Mouse (Mus musculus): ENCODE data around the gene Ptp4a2. TPM values are rescaled to one million over a fixed set of nuclear protein-coding genes. Genes with fewer than 3 reads are reported as not detected.
A peak's percentile ranks its signal among the peaks of the same experiment; 100 is the strongest.
"Not testable (repeated sequence)": the region's sequence is repeated elsewhere in the genome, so short reads cannot be mapped to it uniquely, and the experiment has no call there.

Gene Ptp4a2
- polyA plus RNA-seq, 1 experiment, result 21.1 TPM

GRCm38 (mm10) chr4:129861400-129861799 is 50.4 kb downstream of the Ptp4a2 start:
- H3K27me3 ChIP-seq (ENCODE audit: control insufficient read depth, insufficient read depth, low read length), result no peaks in the 10 kb centered on the region
- 71% methylated on average over 8 of the region's 8 CpGs for whole genome bisulfite sequencing
- no peak overlapping the region for H3K27ac ChIP-seq (ENCODE audit: insufficient read depth, low read depth, low read length)
- no peak for TF ChIP-seq CTCF (IDR thresholded peaks at IDR 0.05; ENCODE audit: extremely low read depth, insufficient read length, insufficient replicate concordance, low read depth, low read length)
- no peak for TF ChIP-seq POLR2A (IDR thresholded peaks at IDR 0.05; ENCODE audit: low read depth, low read length)
- no peak overlapping the region for H3K4me3 ChIP-seq (ENCODE audit: low read depth, low read length)
- no peaks in the 10 kb centered on the region for H3K36me3 ChIP-seq (ENCODE audit: control insufficient read depth, insufficient read depth, low read length)
- H3K4me1 ChIP-seq (ENCODE audit: control insufficient read depth, insufficient read depth, insufficient read length, low read length), result no peaks in the 10 kb centered on the region

GRCm38 (mm10) chr4:129862357-129862756 is 51.3 kb downstream of the Ptp4a2 start:
- Histone ChIP-seq H3K36me3 (ENCODE audit: control insufficient read depth, insufficient read depth, low read length) (no peaks in the 10 kb centered on the region), H3K27ac (ENCODE audit: insufficient read depth, low read depth, low read length) (no peak overlapping the region), H3K4me3 (ENCODE audit: low read depth, low read length) (no peak overlapping the region), H3K4me1 (ENCODE audit: control insufficient read depth, insufficient read depth, insufficient read length, low read length) (no peaks in the 10 kb centered on the region), H3K27me3 (ENCODE audit: control insufficient read depth, insufficient read depth, low read length) (no peaks in the 10 kb centered on the region)
- no peak for TF ChIP-seq POLR2A (IDR thresholded peaks at IDR 0.05; ENCODE audit: low read depth, low read length)
- 32% methylated on average over 3 of the region's 3 CpGs for WGBS

DNA sequence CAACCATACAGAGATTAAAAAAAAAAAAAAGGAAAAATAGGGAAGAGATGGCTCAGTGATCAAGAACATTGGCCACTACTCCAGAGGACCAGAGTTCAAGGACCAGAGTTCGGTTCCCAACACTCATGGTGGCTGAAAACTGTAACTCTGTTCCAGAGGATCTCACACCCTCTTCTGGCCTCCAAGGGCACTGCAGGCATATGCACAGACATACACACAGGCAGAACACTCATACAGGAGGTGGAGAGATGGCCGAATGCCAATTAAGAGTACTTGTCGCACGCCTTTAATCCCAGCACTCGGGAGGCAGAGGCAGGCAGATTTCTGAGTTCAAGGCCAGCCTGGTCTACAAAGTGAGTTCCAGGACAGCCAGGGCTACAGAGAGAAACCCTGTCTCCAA is 55.2 kb downstream of the Ptp4a2 start:
- not testable (repeated sequence) for H3K27ac ChIP-seq (ENCODE audit: insufficient read depth, low read depth, low read length); H3K4me1 ChIP-seq (ENCODE audit: control insufficient read depth, insufficient read depth, insufficient read length, low read length); H3K27me3 ChIP-seq (ENCODE audit: control insufficient read depth, insufficient read depth, low read length); H3K36me3 ChIP-seq (ENCODE audit: control insufficient read depth, insufficient read depth, low read length); H3K4me3 ChIP-seq (ENCODE audit: low read depth, low read length)
- WGBS, result 98% methylated on average over 5 of the region's 5 CpGs

DNA sequence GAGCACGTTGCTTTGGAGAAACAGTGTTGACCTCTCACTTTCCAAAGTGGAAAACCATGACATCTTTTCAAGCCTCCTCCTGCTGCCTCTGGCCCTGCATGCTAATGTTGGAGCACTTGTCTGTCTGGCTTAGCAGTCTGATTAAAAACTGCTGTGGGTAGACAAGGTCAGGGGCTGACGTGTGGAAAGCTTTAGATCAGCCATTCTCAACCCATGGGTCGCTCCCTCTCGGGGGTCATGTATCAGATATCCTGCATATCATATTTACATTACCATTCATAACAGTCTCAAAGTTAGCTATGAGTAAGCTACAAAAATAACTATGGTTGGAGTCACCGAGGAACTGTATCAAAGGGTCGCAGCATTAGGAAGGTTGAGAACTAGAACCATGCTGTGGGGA is 57.2 kb downstream of the Ptp4a2 start:
- no peaks in the 10 kb centered on the region for H3K36me3 ChIP-seq (ENCODE audit: control insufficient read depth, insufficient read depth, low read length)
- H3K27me3 ChIP-seq (ENCODE audit: control insufficient read depth, insufficient read depth, low read length), result no peaks in the 10 kb centered on the region
- H3K27ac ChIP-seq (ENCODE audit: insufficient read depth, low read depth, low read length), result no peak overlapping the region
- 77% methylated on average over 6 of the region's 6 CpGs for WGBS
- H3K4me1 ChIP-seq (ENCODE audit: control insufficient read depth, insufficient read depth, insufficient read length, low read length), result peaks cover 7% of the 10 kb centered on the region
- no peak overlapping the region for H3K4me3 ChIP-seq (ENCODE audit: low read depth, low read length)
- no peak for TF ChIP-seq POLR2A (IDR thresholded peaks at IDR 0.05; ENCODE audit: low read depth, low read length)
- TF ChIP-seq CTCF (IDR thresholded peaks at IDR 0.05; ENCODE audit: extremely low read depth, insufficient read length, insufficient replicate concordance, low read depth, low read length), result no peak

DNA sequence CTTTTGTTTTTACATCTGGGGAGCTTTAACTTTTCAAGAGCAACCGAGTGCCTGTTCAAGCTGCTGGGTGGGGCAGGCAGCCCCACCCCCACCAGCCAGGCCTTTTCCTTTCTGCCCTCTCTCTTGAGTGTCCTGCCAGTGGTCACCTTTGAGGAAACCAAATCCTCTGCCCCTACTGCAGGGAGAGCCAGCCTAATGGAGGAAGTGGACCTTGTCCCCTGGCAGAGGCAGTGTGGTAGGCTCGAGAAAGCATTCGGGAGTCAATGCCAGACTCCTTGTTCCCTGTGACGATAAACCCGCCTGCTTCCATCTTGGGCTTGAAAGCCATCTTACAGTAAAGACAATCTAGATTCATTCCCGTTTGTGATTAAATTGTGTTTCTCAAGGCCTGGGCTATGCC is 59.5 kb downstream of the Ptp4a2 start:
- no peak for TF ChIP-seq CTCF (IDR thresholded peaks at IDR 0.05; ENCODE audit: extremely low read depth, insufficient read length, insufficient replicate concordance, low read depth, low read length)
- no peak for TF ChIP-seq POLR2A (IDR thresholded peaks at IDR 0.05; ENCODE audit: low read depth, low read length)
- H3K4me1 ChIP-seq (ENCODE audit: control insufficient read depth, insufficient read depth, insufficient read length, low read length), result peaks cover 11% of the 10 kb centered on the region
- 28% methylated on average over 6 of the region's 6 CpGs for WGBS
- peak overlapping the region; percentile 55; the same call in 1 of the 2 replicates for H3K27ac ChIP-seq (ENCODE audit: insufficient read depth, low read depth, low read length)
- no peaks in the 10 kb centered on the region for H3K27me3 ChIP-seq (ENCODE audit: control insufficient read depth, insufficient read depth, low read length)
- no peak overlapping the region for H3K4me3 ChIP-seq (ENCODE audit: low read depth, low read length)
- no peaks in the 10 kb centered on the region for H3K36me3 ChIP-seq (ENCODE audit: control insufficient read depth, insufficient read depth, low read length)

DNA sequence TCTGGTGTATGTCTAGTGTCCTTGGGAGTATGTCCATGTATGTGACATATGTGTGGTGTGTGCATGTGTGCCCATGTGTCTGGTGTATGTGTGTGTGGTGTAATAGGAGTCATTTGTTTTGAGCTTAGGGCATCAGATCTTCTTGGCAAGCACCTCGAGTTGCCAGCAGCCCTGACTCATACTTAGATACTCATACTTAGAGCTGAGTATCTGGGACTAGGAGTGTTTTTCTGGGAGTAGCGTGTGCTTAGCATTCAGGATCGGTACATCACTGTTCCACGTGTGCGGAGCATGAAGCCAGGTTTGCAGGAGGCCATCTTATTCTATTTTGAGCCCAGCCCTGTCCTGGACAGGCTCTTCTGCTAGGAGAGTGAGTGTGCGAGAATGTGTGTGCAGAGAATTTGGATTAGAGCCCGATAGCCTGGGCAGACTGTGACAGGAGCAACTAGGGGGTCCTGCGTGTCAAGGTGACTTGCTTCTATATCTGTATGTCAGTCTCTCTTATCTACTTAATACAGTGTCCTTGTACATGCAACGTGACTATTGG is 61.4 kb downstream of the Ptp4a2 start:
- Histone ChIP-seq H3K27ac (ENCODE audit: insufficient read depth, low read depth, low read length) (no peak overlapping the region), H3K4me3 (ENCODE audit: low read depth, low read length) (no peak overlapping the region), H3K27me3 (ENCODE audit: control insufficient read depth, insufficient read depth, low read length) (no peaks in the 10 kb centered on the region), H3K36me3 (ENCODE audit: control insufficient read depth, insufficient read depth, low read length) (no peaks in the 10 kb centered on the region), H3K4me1 (ENCODE audit: control insufficient read depth, insufficient read depth, insufficient read length, low read length) (peaks cover 19% of the 10 kb centered on the region)
- TF ChIP-seq POLR2A (IDR thresholded peaks at IDR 0.05; ENCODE audit: low read depth, low read length) (no peak), CTCF (IDR thresholded peaks at IDR 0.05; ENCODE audit: extremely low read depth, insufficient read length, insufficient replicate concordance, low read depth, low read length) (no peak)
- 84% methylated on average over 9 of the region's 9 CpGs for WGBS

DNA sequence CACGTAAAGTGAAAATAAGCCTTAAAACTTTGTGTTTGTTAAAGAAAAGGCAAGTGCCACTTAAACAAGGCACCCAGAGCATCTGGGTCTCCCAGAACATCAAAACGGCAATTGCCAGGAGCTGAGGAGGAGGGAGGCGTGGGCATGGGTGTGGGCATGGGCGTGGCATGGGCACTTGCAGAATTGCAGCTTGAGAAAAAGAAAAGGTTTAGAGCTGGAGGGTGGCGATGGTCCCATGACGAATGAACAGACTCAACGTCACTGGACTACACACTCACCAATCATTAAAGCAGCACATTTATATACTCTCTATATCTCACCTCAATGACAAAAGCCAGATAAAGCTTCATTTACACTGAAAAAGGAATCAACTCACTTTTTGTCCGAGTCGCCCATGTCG is 63.8 kb downstream of the Ptp4a2 start:
- no peak overlapping the region for H3K4me3 ChIP-seq (ENCODE audit: low read depth, low read length)
- H3K27me3 ChIP-seq (ENCODE audit: control insufficient read depth, insufficient read depth, low read length), result no peaks in the 10 kb centered on the region
- peaks cover 24% of the 10 kb centered on the region for H3K4me1 ChIP-seq (ENCODE audit: control insufficient read depth, insufficient read depth, insufficient read length, low read length)
- no peak overlapping the region for H3K27ac ChIP-seq (ENCODE audit: insufficient read depth, low read depth, low read length)
- TF ChIP-seq POLR2A (IDR thresholded peaks at IDR 0.05; ENCODE audit: low read depth, low read length) (no peak), CTCF (IDR thresholded peaks at IDR 0.05; ENCODE audit: extremely low read depth, insufficient read length, insufficient replicate concordance, low read depth, low read length) (no peak)
- H3K36me3 ChIP-seq (ENCODE audit: control insufficient read depth, insufficient read depth, low read length), result no peaks in the 10 kb centered on the region
- 55% methylated on average over 10 of the region's 10 CpGs for WGBS

- Histone ChIP-seq H3K27ac (ENCODE audit: insufficient read depth, low read depth, low read length) (no peak overlapping the region), H3K36me3 (ENCODE audit: control insufficient read depth, insufficient read depth, low read length) (no peaks in the 10 kb centered on the region), H3K4me1 (ENCODE audit: control insufficient read depth, insufficient read depth, insufficient read length, low read length) (peaks cover 25% of the 10 kb centered on the region), H3K4me3 (ENCODE audit: low read depth, low read length) (no peak overlapping the region), H3K27me3 (ENCODE audit: control insufficient read depth, insufficient read depth, low read length) (no peaks in the 10 kb centered on the region)
- TF ChIP-seq CTCF (IDR thresholded peaks at IDR 0.05; ENCODE audit: extremely low read depth, insufficient read length, insufficient replicate concordance, low read depth, low read length) (no peak), POLR2A (IDR thresholded peaks at IDR 0.05; ENCODE audit: low read depth, low read length) (no peak)
- 88% methylated on average over 11 of the region's 11 CpGs for WGBS
These were observed 64.4 kb downstream of the Ptp4a2 start for GRCm38 (mm10) chr4:129875406-129875805.
